9 mouse cellular contexts compared by ENCODE assay signal in the genomic region with DNA sequence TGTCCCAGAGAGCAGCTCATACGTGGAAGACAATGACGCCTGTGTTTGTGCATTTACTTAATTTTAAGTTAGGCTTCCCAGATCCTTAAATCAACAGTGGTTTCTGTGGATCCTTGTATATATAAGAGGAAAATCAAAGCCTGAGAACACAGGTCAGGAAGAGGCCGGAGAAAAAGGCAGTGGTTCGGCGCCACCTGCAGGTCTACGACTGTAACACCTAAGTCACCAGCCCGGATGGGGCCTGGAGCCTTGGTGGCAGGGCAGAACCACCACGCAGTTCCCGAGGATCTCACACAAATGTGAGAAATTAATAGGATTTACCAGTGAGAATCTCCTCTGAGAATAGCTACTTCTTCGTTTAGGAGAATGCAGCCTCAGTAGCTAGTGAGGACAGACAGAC.
DNase-seq lines count a peak whose midpoint lies in the region; ATAC-seq lines count a peak whose summit lies in the region.
"Had no signal": no experiment of that assay in that cellular context is flagged by ENCODE, and none has a peak within 500 bp of the region (broad histone marks: within the 10 kb centered on the region; RNA-seq: fewer than 3 reads in every experiment).

No protein-coding gene starts in this region.

- no peak for ATAC-seq in hindbrain, embryonic 14.5 days (ENCODE audit: low FRiP score)
- ATAC-seq in hindbrain, embryonic 13.5 days (ENCODE audit: low FRiP score) = no peak
- no peak for ATAC-seq in embryonic facial prominence, embryonic 11.5 days (replicated peaks; ENCODE audit: insufficient number of reproducible peaks, low FRiP score, low TSS enrichment, low read depth)

- H3K9me3 ChIP-seq in hindbrain, embryonic 14.5 days (ENCODE audit: control insufficient read depth, low read length) = no peaks in the 10 kb centered on the region
- no peaks in the 10 kb centered on the region for H3K9me3 ChIP-seq in hindbrain, embryonic 13.5 days
- no peaks in the 10 kb centered on the region for H3K9me3 ChIP-seq in embryonic facial prominence, embryonic 11.5 days (replicated peaks; ENCODE audit: control insufficient read depth, low read length)
- H3K9me3 ChIP-seq: neural tube, embryonic 12.5 days had no signal

- no peak overlapping the region for H3K4me3 ChIP-seq in hindbrain, embryonic 14.5 days (replicated peaks; ENCODE audit: low read length)
- no peak overlapping the region for H3K4me3 ChIP-seq in hindbrain, embryonic 13.5 days
- H3K4me3 ChIP-seq in embryonic facial prominence, embryonic 11.5 days (ENCODE audit: low read depth, low read length) = no peak overlapping the region
- H3K4me3 ChIP-seq: neural tube, embryonic 12.5 days had no signal

- WGBS in hindbrain, embryonic 14.5 days = 16% methylated on average over 10 of the region's 10 CpGs
- 22% methylated on average over 10 of the region's 10 CpGs for WGBS in hindbrain, embryonic 13.5 days
- WGBS in embryonic facial prominence, embryonic 11.5 days = 15% methylated on average over 10 of the region's 10 CpGs

- no peak overlapping the region for H3K9ac ChIP-seq in hindbrain, embryonic 14.5 days
- H3K9ac ChIP-seq in hindbrain, embryonic 13.5 days = no peak overlapping the region
- H3K9ac ChIP-seq in embryonic facial prominence, embryonic 11.5 days (replicated peaks; ENCODE audit: low read length) = no peak overlapping the region
- H3K9ac ChIP-seq: neural tube, embryonic 12.5 days had no signal

- H3K27ac ChIP-seq in hindbrain, embryonic 14.5 days = no peak overlapping the region
- no peak overlapping the region for H3K27ac ChIP-seq in hindbrain, embryonic 13.5 days
- H3K27ac ChIP-seq in embryonic facial prominence, embryonic 11.5 days (replicated peaks; ENCODE audit: low read depth, low read length) = no peak overlapping the region
- H3K27ac ChIP-seq: neural tube, embryonic 12.5 days had no signal

- no peak overlapping the region for H3K4me2 ChIP-seq in hindbrain, embryonic 14.5 days (replicated peaks)
- no peak overlapping the region for H3K4me2 ChIP-seq in hindbrain, embryonic 13.5 days
- H3K4me2 ChIP-seq in embryonic facial prominence, embryonic 11.5 days (ENCODE audit: low read depth, low read length) = no peak overlapping the region
- H3K4me2 ChIP-seq: neural tube, embryonic 12.5 days had no signal

- H3K27me3 ChIP-seq in hindbrain, embryonic 14.5 days (ENCODE audit: control insufficient read depth, insufficient read depth, low read length) = no peaks in the 10 kb centered on the region
- H3K27me3 ChIP-seq in hindbrain, embryonic 13.5 days = no peaks in the 10 kb centered on the region
- H3K27me3 ChIP-seq in embryonic facial prominence, embryonic 11.5 days (ENCODE audit: control insufficient read depth, insufficient read depth, low read length) = no peaks in the 10 kb centered on the region
- H3K27me3 ChIP-seq in splenic B cell, adult 2 months (ENCODE audit: control insufficient read depth, insufficient read depth, low read length, poor library complexity, severe bottlenecking) = no peaks in the 10 kb centered on the region
- H3K27me3 ChIP-seq: neural tube, embryonic 12.5 days had no signal

- no peaks in the 10 kb centered on the region for H3K36me3 ChIP-seq in hindbrain, embryonic 14.5 days (replicated peaks; ENCODE audit: control insufficient read depth, insufficient read depth)
- H3K36me3 ChIP-seq in hindbrain, embryonic 13.5 days = no peaks in the 10 kb centered on the region
- no peaks in the 10 kb centered on the region for H3K36me3 ChIP-seq in embryonic facial prominence, embryonic 11.5 days (replicated peaks; ENCODE audit: control insufficient read depth, insufficient read depth, low read depth, low read length)
- no peaks in the 10 kb centered on the region for H3K36me3 ChIP-seq in splenic B cell, adult 2 months (ENCODE audit: control insufficient read depth, insufficient read depth, low read length, poor library complexity, severe bottlenecking)
- H3K36me3 ChIP-seq: neural tube, embryonic 12.5 days had no signal

- no peaks in the 10 kb centered on the region; the same call in 1 of the 2 replicates for H3K4me1 ChIP-seq in hindbrain, embryonic 14.5 days (replicated peaks; ENCODE audit: control insufficient read depth, insufficient read depth, low read length)
- peaks cover 13% of the 10 kb centered on the region for H3K4me1 ChIP-seq in hindbrain, embryonic 13.5 days (replicated peaks)
- no peaks in the 10 kb centered on the region for H3K4me1 ChIP-seq in embryonic facial prominence, embryonic 11.5 days (ENCODE audit: control insufficient read depth, insufficient read depth, low read length)
- H3K4me1 ChIP-seq: neural tube, embryonic 12.5 days had no signal

- intact Hi-C loops in left cerebral cortex, postnatal 25 days (cut with DNase I) = loop anchor here (5.0 to 10.0 kb wide), 5 partner anchors 132 to 912 kb away; no protein-coding TSS in a partner anchor

- DNase-seq in hindbrain, embryonic 14.5 days (ENCODE audit: low spot score) = peak; percentile 76
- DNase-seq in A20 (ENCODE audit: low read depth, low spot score) = peak; percentile 44
- peak; percentile 69 for DNase-seq in adrenal gland, postnatal 10 days
- DNase-seq in embryonic facial prominence, embryonic 11.5 days (ENCODE audit: low spot score) = peak; percentile 76
- peak; percentile 50 to 58 for DNase-seq in left cerebral cortex, postnatal 25 days (ENCODE audit: low spot score in 2 of 2)
- DNase-seq in splenic B cell, adult 2 months (ENCODE audit: low read depth, low spot score) = peak; percentile 25
- no peak for DNase-seq in urinary bladder, postnatal 14 days (ENCODE audit: low spot score)
